Mouse (Mus musculus) cerebellum, adult 9-10 months (tissue): Measurements from ENCODE around the gene Lix1l.
"Not testable (repeated sequence)": the region's sequence is repeated elsewhere in the genome, so short reads cannot be mapped to it uniquely, and the experiment has no call there.

Experiments
- DNase-seq: peaks from one replicate; pipeline ENCODE4 v3.0.0; 2022

Lix1l gene

DNA sequence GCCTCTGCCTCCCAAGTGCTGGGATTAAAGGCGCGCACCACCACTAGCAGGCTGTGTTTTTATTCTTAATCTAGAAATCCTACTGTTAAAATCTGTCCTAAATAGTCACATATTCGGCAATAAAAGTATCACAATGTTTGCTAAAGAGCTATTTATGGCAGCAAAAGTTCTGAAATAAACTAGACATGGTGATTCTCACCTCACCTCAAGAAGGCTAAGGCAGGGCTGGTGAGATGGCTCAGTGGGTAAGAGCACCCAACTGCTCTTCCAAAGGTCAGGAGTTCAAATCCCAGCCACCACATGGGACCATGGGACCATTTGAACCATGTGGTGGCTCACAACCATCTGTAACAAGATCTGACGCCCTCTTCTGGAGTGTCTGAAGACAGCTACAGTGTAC is 10.3 kb upstream of the Lix1l start:
- no peak for DNase-seq

DNA sequence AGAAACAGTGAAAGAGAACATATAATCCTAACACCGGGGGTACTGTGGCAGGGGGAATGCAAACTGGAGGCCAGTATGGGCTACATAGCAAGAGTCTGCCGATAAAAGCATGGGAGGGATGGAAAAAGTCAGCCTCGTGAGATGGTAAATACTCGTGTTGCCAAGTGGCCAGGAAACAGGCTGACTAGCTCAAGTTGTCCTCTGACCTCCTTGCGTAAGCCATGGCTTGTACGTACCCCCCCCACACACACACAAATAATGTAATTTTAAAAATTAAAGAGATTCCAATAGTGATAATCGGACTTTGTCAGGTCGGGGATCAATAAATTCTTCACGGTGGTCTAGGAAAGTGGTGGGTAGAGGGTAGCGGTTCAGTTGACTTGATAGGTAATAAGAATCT is 7.6 kb upstream of the Lix1l start:
- DNase-seq, result no peak

DNA sequence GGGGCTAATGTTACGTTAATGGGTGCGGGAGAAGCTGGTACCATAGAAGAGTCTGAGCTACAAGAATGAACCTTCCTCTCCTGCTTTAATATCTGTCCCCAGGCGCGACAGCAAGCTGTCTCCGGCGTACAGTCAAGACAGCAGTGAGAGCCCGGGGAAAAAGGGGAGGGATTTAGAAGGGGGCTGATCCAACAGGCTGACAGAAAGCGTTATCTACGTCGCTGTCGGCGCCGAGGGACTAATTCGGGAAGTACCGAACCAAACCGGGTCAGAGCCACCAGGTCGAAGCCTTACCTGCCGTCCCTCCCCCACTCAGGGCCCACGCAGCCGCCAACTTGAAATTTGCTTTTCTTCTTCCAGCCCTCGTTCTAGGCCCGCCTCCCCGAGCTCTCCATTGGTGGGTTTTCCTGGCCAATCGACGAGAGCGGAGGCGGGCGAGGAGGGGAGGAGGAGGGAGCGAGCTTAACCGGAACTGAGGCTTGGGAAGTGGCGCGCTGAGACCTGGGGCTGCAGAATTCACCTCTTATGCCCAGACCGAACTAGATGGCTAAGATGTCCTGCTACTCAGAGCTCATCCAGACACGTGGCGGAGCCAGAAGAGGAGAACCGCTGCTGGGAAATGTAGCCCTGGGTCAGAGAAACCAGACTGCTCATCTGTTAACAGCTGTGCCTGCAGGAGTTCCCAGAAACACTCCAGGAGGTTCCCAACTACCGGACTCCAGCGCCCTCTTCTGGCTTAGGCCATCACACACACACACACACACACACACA is 7.0 kb upstream of the Lix1l start, which contains the start of gene Polr3gl:
Polr3gl (minus strand) TSS at position 392 of the 771 bp plus-strand sequence.
- DNase-seq, result peak; percentile 97

- DNase-seq, result peak; percentile 58
Measured at GRCm38 (mm10) chr3:96594851-96595250, 6.1 kb upstream of the Lix1l start.

GRCm38 (mm10) chr3:96595661-96596060 is 5.3 kb upstream of the Lix1l start:
- DNase-seq, result peak; percentile 78

DNA sequence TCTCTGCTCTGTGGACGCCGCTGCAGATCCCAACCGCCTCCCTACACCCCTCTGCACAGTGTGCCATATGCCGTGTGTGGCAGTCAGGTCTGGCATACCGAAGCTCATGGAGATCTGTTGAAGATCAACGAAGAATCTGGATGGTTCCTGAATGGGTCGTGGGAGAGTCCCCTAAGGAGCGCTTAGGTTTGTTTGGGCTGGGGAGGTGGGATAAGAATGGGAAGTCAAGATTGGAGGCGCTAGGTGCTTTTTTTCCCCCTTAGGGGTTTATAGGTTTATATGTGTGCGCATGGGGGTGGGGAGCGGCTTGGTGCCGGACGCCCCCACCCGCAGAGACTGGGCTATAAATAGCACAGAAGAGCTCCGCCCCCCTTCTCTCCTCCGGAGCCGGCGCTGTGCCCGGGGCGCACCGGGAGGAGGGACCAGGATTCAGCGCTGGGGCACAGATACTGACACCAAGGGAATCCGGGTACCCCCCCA is 4.7 kb upstream of the Lix1l start, which contains the start of gene Ankrd34a:
Ankrd34a (plus strand) TSS at position 409 of the 480 bp plus-strand sequence.
- peak; percentile 94 for DNase-seq

DNA sequence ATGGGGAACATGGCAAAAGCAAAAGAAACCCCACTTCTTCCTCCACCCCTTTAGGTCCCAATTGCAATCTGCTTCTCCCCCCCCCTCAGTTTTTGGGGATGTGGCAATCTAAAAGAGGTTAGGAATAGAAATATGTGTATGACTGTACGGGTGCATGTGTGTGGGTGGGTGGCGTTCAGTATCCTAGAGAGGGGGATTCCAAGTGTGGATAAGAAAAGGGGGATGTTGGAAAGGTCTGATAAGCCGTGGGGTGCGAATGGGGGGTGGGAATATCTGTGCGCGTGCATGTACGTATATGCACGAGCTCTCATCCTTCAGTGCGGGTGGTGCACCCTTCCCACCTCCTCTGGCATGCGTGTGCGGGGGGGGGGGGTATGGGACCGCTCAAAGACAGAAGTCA is 4.1 kb upstream of the Lix1l start:
- DNase-seq, result peak; percentile 74

- peak; percentile 72 for DNase-seq
Measured at GRCm38 (mm10) chr3:96597435-96597891, 3.5 kb upstream of the Lix1l start.

DNA sequence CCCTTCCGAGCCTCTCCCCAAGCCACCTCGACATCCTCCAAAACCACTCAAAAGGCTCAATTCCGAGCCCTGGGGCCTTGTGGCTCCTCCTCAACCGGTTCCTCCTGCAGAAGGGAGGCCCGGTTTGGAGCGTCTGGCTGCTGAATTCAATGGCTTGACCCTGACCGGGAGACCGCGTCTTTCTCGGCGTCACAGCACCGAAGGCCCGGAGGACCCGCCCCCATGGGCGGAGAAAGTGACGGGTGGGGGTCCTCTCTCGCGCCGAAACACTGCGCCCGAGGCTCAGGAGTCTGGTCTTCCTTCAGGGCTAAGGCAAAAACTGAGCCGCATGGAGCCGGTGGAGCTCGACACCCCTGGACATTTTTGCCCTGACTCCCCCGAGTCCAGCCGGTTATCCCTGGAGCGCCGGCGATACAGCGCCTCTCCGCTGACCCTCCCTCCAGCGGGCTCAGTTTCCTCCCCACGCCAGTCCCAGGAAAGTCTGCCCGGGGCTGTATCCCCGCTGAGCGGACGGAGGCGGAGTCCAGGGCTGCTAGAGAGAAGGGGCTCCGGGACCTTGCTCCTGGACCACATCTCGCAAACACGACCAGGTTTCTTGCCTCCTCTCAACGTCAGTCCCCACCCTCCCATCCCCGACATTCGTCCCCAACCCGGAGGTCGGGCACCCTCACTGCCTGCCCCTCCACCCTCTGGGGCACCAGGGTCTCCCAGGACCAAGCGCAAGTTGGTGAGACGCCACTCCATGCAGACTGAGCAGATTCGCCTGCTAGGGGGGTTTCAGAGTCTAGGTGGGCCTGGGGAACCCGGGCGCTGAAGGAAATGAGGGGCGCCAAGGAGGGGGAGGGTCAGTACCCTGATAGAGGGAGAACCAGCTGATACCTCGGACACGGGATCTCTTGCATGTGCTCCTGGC is 2.5 kb upstream of the Lix1l start:
- peak; percentile 56 for DNase-seq

GRCm38 (mm10) chr3:96599069-96599393 is 1.9 kb upstream of the Lix1l start:
- no peak for DNase-seq

- DNase-seq, result no peak
Measured at GRCm38 (mm10) chr3:96599411-96599810, 1.5 kb upstream of the Lix1l start.

DNA sequence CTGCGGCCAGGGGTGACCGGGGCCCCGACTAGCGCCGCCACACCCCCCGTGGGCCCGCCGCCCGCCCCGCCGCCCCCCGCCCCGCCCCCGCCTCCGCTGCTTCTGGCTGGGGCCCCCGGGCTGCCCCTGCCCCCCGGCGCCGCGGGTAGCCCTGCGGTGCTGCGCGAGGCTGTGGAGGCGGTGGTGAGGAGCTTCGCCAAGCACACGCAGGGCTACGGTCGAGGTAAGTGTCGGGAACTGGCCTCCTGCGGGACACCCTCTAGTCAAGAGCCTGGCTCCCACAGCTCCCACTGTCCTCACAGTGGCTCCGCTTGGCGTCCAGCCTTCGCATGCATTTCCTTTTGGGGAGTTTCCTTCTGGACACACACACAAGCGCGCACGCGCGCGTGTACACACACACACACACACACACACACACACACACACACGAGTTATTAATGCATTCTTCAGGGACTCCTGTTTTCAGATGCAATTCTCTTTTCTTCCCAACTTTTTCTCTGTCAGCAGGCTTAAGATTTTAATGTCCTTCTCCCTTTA is 370 bp downstream of the Lix1l start:
- peak; percentile 81 for DNase-seq

DNA sequence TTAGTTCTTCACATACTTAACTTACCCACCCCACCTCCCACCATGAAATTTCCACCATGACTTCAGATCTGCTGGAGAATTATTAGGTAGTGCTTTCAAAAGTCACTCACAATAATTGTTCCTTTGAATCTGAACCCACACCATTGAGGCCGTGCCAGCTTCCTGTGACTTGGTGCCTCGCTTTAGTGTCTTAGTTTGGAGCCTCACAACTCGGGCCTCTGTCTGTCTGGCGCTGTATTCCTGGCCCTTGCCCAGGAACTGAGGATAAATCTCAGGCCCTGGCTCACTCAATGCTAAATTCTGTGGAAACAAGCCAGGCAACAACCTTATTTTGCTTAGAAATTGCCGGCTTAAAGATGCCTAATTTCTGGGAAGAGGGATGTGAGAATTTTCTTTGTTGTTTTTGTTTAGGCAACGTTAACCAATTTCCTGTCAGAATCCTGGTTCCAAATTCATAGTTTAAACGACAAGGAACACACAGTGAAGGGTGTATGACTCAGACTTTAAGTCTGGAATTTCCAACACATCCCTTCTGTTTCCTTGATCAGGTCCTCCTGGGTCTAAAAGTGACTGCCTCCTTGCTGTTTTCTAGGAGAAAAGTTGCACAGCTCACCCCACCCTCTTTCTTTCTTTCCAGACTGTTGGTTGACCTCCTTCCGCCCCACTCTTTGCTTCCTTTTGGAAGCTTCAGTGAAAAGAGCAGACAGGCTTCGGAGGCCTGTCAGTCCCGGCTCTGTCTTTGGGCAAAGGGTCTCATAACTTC is 1.2 kb downstream of the Lix1l start:
- DNase-seq, result peak; percentile 64

GRCm38 (mm10) chr3:96602704-96603084 is 1.7 kb downstream of the Lix1l start:
- no peak for DNase-seq

- peak; percentile 80 for DNase-seq
Measured at GRCm38 (mm10) chr3:96603311-96603710, 2.4 kb downstream of the Lix1l start.

DNA sequence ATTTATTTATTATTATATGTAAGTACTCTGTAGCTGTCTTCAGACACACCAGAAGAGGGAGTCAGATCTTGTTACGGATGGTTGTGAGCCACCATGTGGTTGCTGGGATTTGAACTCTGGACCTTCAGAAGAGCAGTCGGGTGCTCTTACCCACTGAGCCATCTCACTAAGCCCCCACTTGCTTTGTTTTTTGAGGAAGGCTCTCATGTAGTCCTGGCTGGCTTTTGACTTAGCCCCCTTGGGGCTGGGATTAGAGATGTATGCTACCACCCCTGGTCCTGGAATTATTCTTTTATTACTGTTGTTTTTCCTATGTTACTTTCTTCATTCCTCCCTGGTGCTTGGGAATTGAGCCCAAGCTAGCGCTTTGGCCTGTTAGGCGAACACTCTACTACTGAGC is 5.1 kb downstream of the Lix1l start:
- not testable (repeated sequence) for DNase-seq

- no peak for DNase-seq
Measured at GRCm38 (mm10) chr3:96606618-96607017, 5.7 kb downstream of the Lix1l start.

GRCm38 (mm10) chr3:96617941-96618340 is 17.0 kb downstream of the Lix1l start:
- DNase-seq, result no peak

DNA sequence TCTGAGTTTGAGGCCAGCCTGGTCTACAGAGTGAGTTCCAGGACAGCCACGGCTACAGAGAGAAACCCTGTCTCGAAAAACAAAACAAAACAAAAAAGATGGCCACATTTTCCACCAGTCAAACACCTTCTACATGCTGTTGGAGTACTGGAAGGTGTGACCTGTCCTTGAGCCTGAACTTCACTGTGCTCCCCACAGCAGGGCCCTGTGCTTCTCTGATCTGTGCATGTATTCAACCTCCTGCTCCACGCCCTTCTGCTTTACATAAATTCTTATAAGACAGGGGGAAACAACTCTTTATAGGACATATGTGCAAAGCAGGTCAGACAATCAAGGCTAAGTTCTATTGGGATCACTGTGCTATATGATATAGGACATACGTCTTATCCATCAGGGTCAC is 22.3 kb downstream of the Lix1l start:
- no peak for DNase-seq

GRCm38 (mm10) chr3:96629729-96630600 is 29.0 kb downstream of the Lix1l start, which contains the start of gene Rbm8a:
Gene Rbm8a (plus strand): TSS chr3:96629933.
- DNase-seq, result peak; percentile 97

DNA sequence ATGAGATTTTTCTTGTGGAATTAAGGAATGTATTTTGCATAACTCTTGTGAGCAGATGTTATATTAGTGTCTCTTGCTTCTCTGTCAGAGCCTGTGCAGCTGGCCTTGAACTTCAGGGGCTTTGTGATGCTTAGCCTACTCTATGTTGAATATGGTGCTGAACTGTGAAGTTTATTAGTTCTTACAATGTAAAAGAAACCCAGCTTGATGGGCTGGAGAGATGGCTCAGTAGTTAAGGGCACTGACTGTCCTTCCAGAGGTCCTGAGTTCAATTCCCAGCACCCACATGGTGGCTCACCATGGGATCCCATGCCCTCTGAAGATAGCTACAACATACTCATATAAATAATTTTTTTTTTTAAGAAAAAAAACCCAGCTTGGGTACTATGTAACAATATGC is 31.1 kb downstream of the Lix1l start:
- no peak for DNase-seq
